Mouse (Mus musculus) embryonic facial prominence, embryonic 15.5 days (tissue): ENCODE data around the gene BC034090. TPM values are rescaled to one million over a fixed set of nuclear protein-coding genes. Genes with fewer than 3 reads are reported as not detected.
"Not testable (repeated sequence)": the region's sequence is repeated elsewhere in the genome, so short reads cannot be mapped to it uniquely, and the experiment has no call there.

Experiments
- ATAC-seq: fragments of 200-750 bp; cut with Nextera tagmentation; 2 replicates; pipeline ENCODE4 v1.8.0; 2017; ENCODE audit warnings: low read depth, moderate TSS enrichment; ENCODE audit not compliant: insufficient number of reproducible peaks, low FRiP score, low TSS enrichment
- H3K27ac ChIP-seq: fragments of 300-500 bp; sonication (generic); replicated peaks from 2 replicates; pipeline ENCODE4 v1.5.1; 2015; ENCODE audit warnings: mild to moderate bottlenecking, inconsistent platforms
- H3K27me3 ChIP-seq: fragments of 300-500 bp; sonication (generic); 2 replicates; pipeline ENCODE4 v1.6.1; 2015; ENCODE audit warnings: inconsistent platforms
- H3K36me3 ChIP-seq: fragments of 300-500 bp; sonication (generic); 2 replicates; pipeline ENCODE4 v1.6.1; 2015; ENCODE audit warnings: mild to moderate bottlenecking, inconsistent platforms
- H3K4me1 ChIP-seq: fragments of 300-500 bp; sonication (generic); 2 replicates; pipeline ENCODE4 v1.6.1; 2015; ENCODE audit warnings: inconsistent platforms
- H3K4me2 ChIP-seq: fragments of 300-500 bp; sonication (generic); replicated peaks from 2 replicates; pipeline ENCODE4 v1.6.1; 2015; ENCODE audit warnings: mild to moderate bottlenecking, inconsistent platforms
- H3K4me3 ChIP-seq: fragments of 300-500 bp; sonication (generic); replicated peaks from 2 replicates; pipeline ENCODE4 v1.5.1; 2015; ENCODE audit warnings: mild to moderate bottlenecking, inconsistent platforms
- H3K9ac ChIP-seq: fragments of 300-500 bp; sonication (generic); 2 replicates; pipeline ENCODE4 v1.6.1; 2015; ENCODE audit warnings: inconsistent platforms
- H3K9me3 ChIP-seq: fragments of 300-500 bp; sonication (generic); replicated peaks from 2 replicates; pipeline ENCODE4 v1.6.1; 2016; ENCODE audit warnings: inconsistent platforms
- WGBS: fragments of 180-500 bp; shearing (Covaris S2); methylation state at CpG from one replicate; pipeline ENCODE4 v1.1.7; 2015; 5-methylcytosine and 5-hydroxymethylcytosine counted together
- polyA plus RNA-seq: library from polyadenylated mRNA; unstranded; fragments of >200 nt; fragmentation: Nextera tagmentation; extraction: Ambion mirVana; gene quantifications from 2 replicates; pipeline ENCODE4 v1.2.1, GENCODE M21; 2015

The BC034090 gene
- polyA plus RNA-seq, 1 experiment from 2014 or later: 6.3 TPM

- Histone ChIP-seq H3K27ac (no peak overlapping the region), H3K4me1 (no peaks in the 10 kb centered on the region), H3K4me3 (no peak overlapping the region), H3K9ac (no peak overlapping the region), H3K36me3 (no peaks in the 10 kb centered on the region), H3K27me3 (no peaks in the 10 kb centered on the region), H3K9me3 (no peaks in the 10 kb centered on the region), H3K4me2 (no peak overlapping the region)
- WGBS: 86% methylated on average over 4 of the region's 4 CpGs
- no peak; the same call in 1 of the 2 replicates for ATAC-seq
Measured at GRCm38 (mm10) chr1:155272953-155273352, 28.7 kb upstream of the BC034090 start.

- not testable (repeated sequence) for H3K9ac ChIP-seq
Measured at GRCm38 (mm10) chr1:155262496-155262895, 18.3 kb upstream of the BC034090 start.

GRCm38 (mm10) chr1:155254309-155254708 lies 10.1 kb upstream of the BC034090 start:
- 78% methylated on average over 8 of the region's 8 CpGs for WGBS
- H3K27ac ChIP-seq: no peak overlapping the region
- H3K36me3 ChIP-seq: no peaks in the 10 kb centered on the region
- no peaks in the 10 kb centered on the region for H3K9me3 ChIP-seq
- no peak overlapping the region for H3K4me3 ChIP-seq
- H3K9ac ChIP-seq: no peak overlapping the region
- no peaks in the 10 kb centered on the region for H3K27me3 ChIP-seq
- ATAC-seq: no peak
- 0 out of 2 replicates have a peak, but pooled peaks cover 3% of the 10 kb centered on the region for H3K4me1 ChIP-seq
- no peak overlapping the region for H3K4me2 ChIP-seq

More at GRCm38 (mm10) chr1:155262496-155262895, 18.3 kb upstream of the BC034090 start:
- H3K4me3 ChIP-seq, H3K9me3 ChIP-seq, H3K27me3 ChIP-seq, H3K27ac ChIP-seq, H3K4me2 ChIP-seq, H3K4me1 ChIP-seq, H3K36me3 ChIP-seq, ATAC-seq: not testable (repeated sequence)
- WGBS: 90% methylated on average over 10 of the region's 10 CpGs

- Histone ChIP-seq H3K4me3 (no peak overlapping the region), H3K36me3 (no peaks in the 10 kb centered on the region), H3K4me1 (0 out of 2 replicates have a peak, but pooled peaks cover 3% of the 10 kb centered on the region), H3K4me2 (no peak overlapping the region), H3K9ac (no peak overlapping the region), H3K9me3 (no peaks in the 10 kb centered on the region), H3K27ac (no peak overlapping the region), H3K27me3 (no peaks in the 10 kb centered on the region)
- WGBS: 46% methylated on average over 12 of the region's 12 CpGs
- ATAC-seq: no peak
Measured at GRCm38 (mm10) chr1:155253126-155253525, 8.9 kb upstream of the BC034090 start.

- Histone ChIP-seq H3K27me3 (no peaks in the 10 kb centered on the region), H3K4me3 (no peak overlapping the region), H3K4me2 (no peak overlapping the region), H3K36me3 (no peaks in the 10 kb centered on the region), H3K9me3 (no peaks in the 10 kb centered on the region), H3K9ac (no peak overlapping the region), H3K4me1 (0 out of 2 replicates have a peak, but pooled peaks cover 7% of the 10 kb centered on the region), H3K27ac (no peak overlapping the region)
- ATAC-seq: no peak
- WGBS: 54% methylated on average over 6 of the region's 6 CpGs
Measured at GRCm38 (mm10) chr1:155252631-155253121, 8.4 kb upstream of the BC034090 start.

DNA sequence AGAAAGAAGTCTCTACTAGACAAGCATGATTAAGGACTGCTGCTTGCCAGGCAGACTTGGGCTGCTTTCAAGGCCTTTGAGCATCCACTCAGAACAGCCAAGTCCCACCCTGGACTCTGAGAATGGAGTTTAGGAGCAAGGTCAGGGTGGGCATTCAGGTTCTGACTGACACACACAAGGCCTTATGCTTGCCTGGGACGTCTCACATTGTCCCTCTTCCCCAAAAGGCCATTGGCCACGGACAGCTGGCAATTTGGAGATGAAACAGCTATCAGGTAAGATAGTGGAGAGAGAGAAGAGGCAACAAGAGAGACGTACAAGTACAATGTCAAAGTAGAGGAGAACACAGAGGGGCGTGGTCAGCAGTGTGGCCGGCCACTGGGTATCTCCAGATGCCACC lies 7.4 kb upstream of the BC034090 start:
- Histone ChIP-seq H3K4me3 (no peak overlapping the region), H3K27ac (no peak overlapping the region), H3K4me1 (peaks cover 11% of the 10 kb centered on the region; the same call in 1 of the 2 replicates), H3K36me3 (no peaks in the 10 kb centered on the region), H3K9me3 (no peaks in the 10 kb centered on the region), H3K9ac (no peak overlapping the region), H3K4me2 (no peak overlapping the region), H3K27me3 (no peaks in the 10 kb centered on the region)
- ATAC-seq: no peak
- WGBS: 75% methylated on average over 5 of the region's 5 CpGs

DNA sequence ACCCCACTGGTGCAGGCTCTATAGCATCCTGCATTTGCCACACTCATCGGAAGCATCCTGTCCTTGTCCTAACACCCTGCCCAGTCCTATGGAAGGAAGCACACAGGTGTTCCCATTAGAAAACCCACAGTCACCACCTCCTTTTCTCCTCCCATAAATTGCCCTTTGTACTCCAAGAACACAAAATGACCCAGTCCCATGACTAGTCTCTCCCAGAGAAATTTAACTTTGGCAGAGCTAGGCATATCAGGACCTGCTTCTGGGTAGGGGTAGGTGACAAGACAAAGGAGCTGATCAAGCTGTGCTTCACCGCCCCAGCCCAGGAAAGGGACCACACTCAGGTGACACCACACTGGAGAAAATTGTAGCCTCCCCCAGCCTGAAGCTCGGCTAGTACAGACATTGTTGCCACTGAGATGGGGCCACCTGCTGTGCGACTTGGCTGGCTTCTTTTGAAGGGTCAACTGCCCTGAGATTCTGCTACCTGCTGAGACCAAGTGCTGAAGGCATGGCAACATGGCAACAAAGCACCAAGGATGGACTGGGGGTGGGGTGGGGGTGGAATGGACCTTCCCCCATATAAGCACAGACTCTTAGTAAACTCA lies 6.4 kb upstream of the BC034090 start:
- Histone ChIP-seq H3K4me1 (peaks cover 12% of the 10 kb centered on the region; the same call in 1 of the 2 replicates), H3K9me3 (no peaks in the 10 kb centered on the region), H3K4me3 (no peak overlapping the region), H3K27me3 (no peaks in the 10 kb centered on the region), H3K9ac (no peak overlapping the region), H3K27ac (no peak overlapping the region), H3K4me2 (no peak overlapping the region), H3K36me3 (no peaks in the 10 kb centered on the region)
- ATAC-seq: no peak
- 43% methylated on average over 4 of the region's 4 CpGs for WGBS

- no peak for ATAC-seq
- Histone ChIP-seq H3K4me3 (no peak overlapping the region), H3K27me3 (no peaks in the 10 kb centered on the region), H3K27ac (no peak overlapping the region), H3K36me3 (no peaks in the 10 kb centered on the region), H3K4me2 (no peak overlapping the region), H3K9me3 (no peaks in the 10 kb centered on the region), H3K4me1 (peaks cover 15% of the 10 kb centered on the region; the same call in 1 of the 2 replicates), H3K9ac (no peak overlapping the region)
- WGBS: 54% methylated on average over 5 of the region's 5 CpGs
Measured at GRCm38 (mm10) chr1:155249896-155250295, 5.7 kb upstream of the BC034090 start.

GRCm38 (mm10) chr1:155248041-155248440 lies 3.8 kb upstream of the BC034090 start:
- 51% methylated on average over 5 of the region's 5 CpGs for WGBS
- Histone ChIP-seq H3K4me3 (no peak overlapping the region), H3K9ac (no peak overlapping the region), H3K4me2 (no peak overlapping the region), H3K9me3 (no peaks in the 10 kb centered on the region), H3K27ac (no peak overlapping the region), H3K27me3 (no peaks in the 10 kb centered on the region), H3K4me1 (peaks cover 28% of the 10 kb centered on the region; the same call in 1 of the 2 replicates), H3K36me3 (no peaks in the 10 kb centered on the region)
- ATAC-seq: no peak

GRCm38 (mm10) chr1:155247441-155247840 lies 3.2 kb upstream of the BC034090 start:
- no peak overlapping the region for H3K4me3 ChIP-seq
- H3K9ac ChIP-seq: no peak overlapping the region
- no peak for ATAC-seq
- 26% methylated on average over 5 of the region's 5 CpGs for WGBS
- peaks cover 26% of the 10 kb centered on the region; the same call in 1 of the 2 replicates for H3K4me1 ChIP-seq
- no peaks in the 10 kb centered on the region for H3K9me3 ChIP-seq
- no peaks in the 10 kb centered on the region for H3K36me3 ChIP-seq
- no peaks in the 10 kb centered on the region for H3K27me3 ChIP-seq
- H3K4me2 ChIP-seq: no peak overlapping the region
- H3K27ac ChIP-seq: no peak overlapping the region

- ATAC-seq: no peak
- Histone ChIP-seq H3K27me3 (no peaks in the 10 kb centered on the region), H3K4me1 (peaks cover 32% of the 10 kb centered on the region), H3K36me3 (peaks cover 4% of the 10 kb centered on the region; the same call in 1 of the 2 replicates), H3K9me3 (no peaks in the 10 kb centered on the region), H3K27ac (no peak overlapping the region), H3K9ac (no peak overlapping the region), H3K4me3 (no peak overlapping the region), H3K4me2 (peak overlapping the region; percentile 61)
- 69% methylated on average over 7 of the region's 7 CpGs for WGBS
Measured at GRCm38 (mm10) chr1:155245516-155245915, 1.3 kb upstream of the BC034090 start.
